Mouse (Mus musculus) liver, embryonic 14.5 days (tissue): ENCODE data around the gene Snx7.

Experiments used
- CTCF ChIP-seq: IDR thresholded peaks from 2 replicates; pipeline ENCODE4 v1.5.1; 2016; ENCODE audit warnings: antibody characterized with exemption, low read depth, control low read depth
- EP300 ChIP-seq: IDR thresholded peaks from 2 replicates; pipeline ENCODE4 v1.6.1; 2016; ENCODE audit warnings: antibody characterized with exemption, low read depth

- TF ChIP-seq CTCF = no peak
- no peak for TF ChIP-seq EP300
These were observed 119.5 kb downstream of the Snx7 start for GRCm38 (mm10) chr3:117749256-117749655.
